Mouse (Mus musculus): ENCODE measurements around the gene Stk40. TPM values are rescaled to one million over a fixed set of nuclear protein-coding genes. Genes with fewer than 3 reads are reported as not detected.

Gene Stk40
- polyA plus RNA-seq, 1 experiment from 2014 or later = 26.7 TPM

DNA sequence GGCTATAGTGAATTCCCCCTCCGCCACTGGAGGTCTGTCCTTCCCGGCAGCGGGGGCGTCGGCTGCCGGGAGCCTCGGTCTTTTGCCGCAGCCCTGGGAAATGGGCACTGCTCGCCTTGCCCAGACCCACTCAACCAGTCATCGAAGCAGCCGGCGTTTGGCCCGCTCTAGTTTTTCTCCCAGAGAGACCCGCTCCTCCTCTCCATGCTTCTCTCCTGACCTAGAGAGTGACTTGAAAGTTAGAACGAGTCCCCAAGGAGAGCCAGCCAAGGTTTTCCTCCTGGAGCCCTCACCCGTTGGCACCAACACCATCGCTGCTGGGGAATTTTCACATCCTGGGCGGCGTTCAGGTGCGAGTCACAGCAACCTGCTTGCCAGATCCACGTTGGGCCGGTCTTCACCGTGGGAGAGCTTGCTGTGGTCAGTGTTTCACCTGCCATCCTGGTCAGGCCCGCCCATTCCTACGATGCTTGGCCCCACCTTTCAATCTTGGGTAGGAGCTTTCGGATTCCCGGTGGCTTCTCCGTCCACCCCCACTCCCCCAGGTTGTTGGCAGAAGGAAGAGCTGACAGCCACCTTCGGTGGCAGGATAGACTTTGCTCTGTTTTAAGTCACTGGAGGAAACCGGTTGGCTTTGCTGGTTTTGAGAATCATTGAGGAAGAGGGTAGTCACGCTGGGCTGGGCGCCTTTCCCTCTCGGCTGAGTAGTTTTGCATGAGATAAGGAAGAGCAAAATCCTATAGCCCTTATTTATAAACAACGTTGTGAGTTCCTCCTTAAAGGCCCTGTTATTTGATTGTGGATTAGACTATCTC, 711 bp downstream of the Stk40 start:
- WGBS = 2% methylated on average over 34 of the region's 34 CpGs
- no peaks in the 10 kb centered on the region for H3K27me3 ChIP-seq (replicated peaks; ENCODE audit: insufficient read depth, low read length)
- DNase-seq (ENCODE audit: low spot score) (peak; percentile 60), ATAC-seq (peak; percentile 0; the same call in 1 of the 2 replicates)
- H3K9me3 ChIP-seq (ENCODE audit: low read length) = no peaks in the 10 kb centered on the region
- H3K27ac ChIP-seq (ENCODE audit: low read length) = peak overlapping the region; percentile 97
- H3K4me3 ChIP-seq (ENCODE audit: low read depth, low read length) = peak overlapping the region; percentile 93
- H3K4me1 ChIP-seq (ENCODE audit: insufficient read depth, low read depth, low read length) = peaks cover 38% of the 10 kb centered on the region
- TF ChIP-seq CTCF (IDR thresholded peaks at IDR 0.05) (no peak), EP300 (IDR thresholded peaks at IDR 0.05) (no peak)
- peak overlapping the region; percentile 71 for H3K4me2 ChIP-seq (replicated peaks; ENCODE audit: low read depth, low read length)
- H3K9ac ChIP-seq (replicated peaks; ENCODE audit: low read depth) = peak overlapping the region; percentile 87
- H3K36me3 ChIP-seq (ENCODE audit: insufficient read depth, low read length) = no peaks in the 10 kb centered on the region

DNA sequence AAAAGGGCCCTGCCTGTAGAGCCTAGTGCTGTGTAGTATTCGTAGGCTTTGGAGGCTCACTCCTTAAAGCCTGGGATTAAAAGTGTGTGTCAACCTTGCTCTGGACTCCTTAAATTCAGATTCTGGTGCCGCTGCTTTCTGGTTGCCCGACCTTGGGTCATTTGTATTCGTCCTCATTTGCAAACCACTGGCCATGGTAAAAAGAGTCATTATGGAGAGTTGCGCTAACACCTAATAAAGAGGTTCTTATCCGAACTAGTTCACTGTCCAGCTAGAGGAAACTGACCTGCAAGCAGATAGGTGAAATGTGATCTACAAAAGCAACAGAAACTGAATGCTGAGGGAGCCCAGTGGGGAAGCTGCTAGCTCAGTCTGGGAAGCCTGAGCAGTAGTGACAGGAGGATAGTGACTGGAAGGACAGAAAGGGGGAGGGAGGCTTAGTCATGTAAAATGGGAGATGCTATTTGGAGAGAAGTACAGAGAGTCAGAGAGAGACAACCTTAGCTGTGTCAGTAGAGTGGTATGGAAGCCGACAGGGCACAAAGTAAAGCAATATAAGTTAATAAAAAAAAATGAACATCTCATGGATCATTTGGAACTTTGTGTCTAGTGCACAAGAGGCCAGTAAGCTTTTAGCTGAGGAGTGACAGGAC, 1.5 kb downstream of the Stk40 start:
- no peak for TF ChIP-seq CTCF (IDR thresholded peaks at IDR 0.05)
- TF ChIP-seq EP300 (IDR thresholded peaks at IDR 0.05) = no peak
- Histone ChIP-seq H3K4me2 (replicated peaks; ENCODE audit: low read depth, low read length) (peak overlapping the region; percentile 71), H3K4me1 (ENCODE audit: insufficient read depth, low read depth, low read length) (peaks cover 43% of the 10 kb centered on the region), H3K36me3 (ENCODE audit: insufficient read depth, low read length) (no peaks in the 10 kb centered on the region), H3K4me3 (ENCODE audit: low read depth, low read length) (peak overlapping the region; percentile 93; the same call in 1 of the 2 replicates), H3K27me3 (replicated peaks; ENCODE audit: insufficient read depth, low read length) (no peaks in the 10 kb centered on the region), H3K9ac (replicated peaks; ENCODE audit: low read depth) (peak overlapping the region; percentile 87; the same call in 1 of the 2 replicates), H3K9me3 (ENCODE audit: low read length) (no peaks in the 10 kb centered on the region), H3K27ac (ENCODE audit: low read length) (no peak overlapping the region)
- DNase-seq (ENCODE audit: low spot score) (no peak), ATAC-seq (no peak)
- 66% methylated on average over 7 of the region's 7 CpGs for WGBS

DNA sequence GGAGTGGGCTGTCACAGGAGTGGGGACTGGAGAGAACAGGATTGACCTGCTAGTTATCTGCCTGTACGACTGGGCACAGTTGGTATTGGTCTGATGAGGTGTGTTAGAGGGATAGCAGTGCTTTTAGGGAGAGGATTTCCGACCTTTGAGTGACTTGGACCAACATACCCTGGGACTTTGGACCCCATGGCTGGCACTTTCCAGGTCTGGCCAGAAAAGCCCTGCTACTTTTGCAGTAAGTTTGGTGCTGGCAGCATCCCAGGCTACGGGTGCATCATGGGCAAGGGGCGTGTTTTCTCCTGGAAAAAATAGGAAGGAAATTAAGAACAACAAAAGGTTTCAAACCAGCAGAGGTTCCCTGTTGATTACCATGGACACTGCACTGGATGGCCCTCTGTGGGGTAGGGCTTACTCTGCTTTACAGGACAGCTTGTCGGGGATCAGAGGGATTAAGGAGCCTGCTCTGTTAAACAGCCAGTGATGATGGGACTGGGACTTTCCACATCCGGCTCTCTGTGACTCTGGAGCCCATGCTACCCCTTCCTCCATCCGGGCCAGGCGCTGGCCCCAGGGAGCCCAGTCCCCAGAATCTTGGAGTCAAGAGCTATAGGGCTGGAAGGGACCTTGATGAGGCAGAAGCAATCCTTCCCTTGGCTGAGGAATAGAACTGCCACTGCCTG, 4.4 kb downstream of the Stk40 start:
- no peak overlapping the region for H3K4me3 ChIP-seq (ENCODE audit: low read depth, low read length)
- no peaks in the 10 kb centered on the region for H3K27me3 ChIP-seq (replicated peaks; ENCODE audit: insufficient read depth, low read length)
- DNase-seq (ENCODE audit: low spot score) (no peak), ATAC-seq (no peak)
- no peaks in the 10 kb centered on the region for H3K36me3 ChIP-seq (ENCODE audit: insufficient read depth, low read length)
- peaks cover 41% of the 10 kb centered on the region; the same call in 1 of the 2 replicates for H3K4me1 ChIP-seq (ENCODE audit: insufficient read depth, low read depth, low read length)
- 0 out of 2 replicates have a peak overlapping the region, but pooled peaks have one; percentile 7 for H3K27ac ChIP-seq (ENCODE audit: low read length)
- no peak overlapping the region for H3K9ac ChIP-seq (replicated peaks; ENCODE audit: low read depth)
- 59% methylated on average over 8 of the region's 8 CpGs for WGBS
- H3K9me3 ChIP-seq (ENCODE audit: low read length) = no peaks in the 10 kb centered on the region
- H3K4me2 ChIP-seq (replicated peaks; ENCODE audit: low read depth, low read length) = no peak overlapping the region
- TF ChIP-seq EP300 (IDR thresholded peaks at IDR 0.05) = no peak
- no peak for TF ChIP-seq CTCF (IDR thresholded peaks at IDR 0.05)

DNA sequence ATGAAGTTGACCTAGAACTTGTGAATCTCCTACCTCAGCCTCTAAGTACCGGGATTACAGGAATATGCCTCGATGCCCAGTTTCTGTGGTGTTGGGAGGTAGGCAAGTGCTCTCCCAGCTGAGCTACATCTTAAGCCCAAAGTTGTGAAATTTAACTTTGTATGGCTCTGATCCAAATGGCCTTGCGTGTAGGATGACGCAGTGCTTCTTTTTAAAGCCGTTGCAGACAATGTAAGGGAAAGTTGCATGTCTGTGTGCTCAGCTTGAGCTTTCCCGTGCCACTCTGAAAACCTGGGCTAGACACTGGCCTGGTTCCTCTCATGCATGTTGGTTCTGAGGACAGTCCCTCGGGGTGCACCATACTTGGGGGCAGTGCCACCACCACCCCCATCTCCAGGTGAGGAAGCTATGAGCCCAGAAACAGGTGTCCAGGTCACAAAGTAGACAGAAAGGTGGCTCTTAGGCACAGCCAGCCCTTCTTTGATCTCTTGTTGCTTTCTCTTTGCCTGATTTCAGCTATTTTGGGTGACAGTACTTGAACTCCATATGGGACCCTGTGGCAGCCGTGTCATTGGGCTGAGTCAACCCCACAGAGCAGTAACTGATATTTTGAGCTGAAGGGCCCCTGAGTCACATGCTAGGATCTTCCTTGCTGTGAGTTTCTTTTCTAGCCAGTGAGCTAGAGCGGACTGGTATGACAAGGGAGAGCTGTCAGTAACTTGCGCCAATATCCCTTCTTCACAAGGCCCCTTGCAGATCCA, 6.0 kb downstream of the Stk40 start:
- Histone ChIP-seq H3K36me3 (ENCODE audit: insufficient read depth, low read length) (no peaks in the 10 kb centered on the region), H3K27me3 (replicated peaks; ENCODE audit: insufficient read depth, low read length) (no peaks in the 10 kb centered on the region), H3K9ac (replicated peaks; ENCODE audit: low read depth) (no peak overlapping the region; the same call in 1 of the 2 replicates), H3K4me2 (replicated peaks; ENCODE audit: low read depth, low read length) (peak overlapping the region; percentile 44), H3K4me3 (ENCODE audit: low read depth, low read length) (no peak overlapping the region; the same call in 1 of the 2 replicates), H3K27ac (ENCODE audit: low read length) (peak overlapping the region; percentile 92), H3K9me3 (ENCODE audit: low read length) (no peaks in the 10 kb centered on the region), H3K4me1 (ENCODE audit: insufficient read depth, low read depth, low read length) (peaks cover 38% of the 10 kb centered on the region; the same call in 1 of the 2 replicates)
- TF ChIP-seq CTCF (IDR thresholded peaks at IDR 0.05) (no peak), EP300 (IDR thresholded peaks at IDR 0.05) (peak; percentile 61)
- DNase-seq (ENCODE audit: low spot score) (peak; percentile 93), ATAC-seq (peak; percentile 12)
- WGBS = 35% methylated on average over 10 of the region's 10 CpGs

DNA sequence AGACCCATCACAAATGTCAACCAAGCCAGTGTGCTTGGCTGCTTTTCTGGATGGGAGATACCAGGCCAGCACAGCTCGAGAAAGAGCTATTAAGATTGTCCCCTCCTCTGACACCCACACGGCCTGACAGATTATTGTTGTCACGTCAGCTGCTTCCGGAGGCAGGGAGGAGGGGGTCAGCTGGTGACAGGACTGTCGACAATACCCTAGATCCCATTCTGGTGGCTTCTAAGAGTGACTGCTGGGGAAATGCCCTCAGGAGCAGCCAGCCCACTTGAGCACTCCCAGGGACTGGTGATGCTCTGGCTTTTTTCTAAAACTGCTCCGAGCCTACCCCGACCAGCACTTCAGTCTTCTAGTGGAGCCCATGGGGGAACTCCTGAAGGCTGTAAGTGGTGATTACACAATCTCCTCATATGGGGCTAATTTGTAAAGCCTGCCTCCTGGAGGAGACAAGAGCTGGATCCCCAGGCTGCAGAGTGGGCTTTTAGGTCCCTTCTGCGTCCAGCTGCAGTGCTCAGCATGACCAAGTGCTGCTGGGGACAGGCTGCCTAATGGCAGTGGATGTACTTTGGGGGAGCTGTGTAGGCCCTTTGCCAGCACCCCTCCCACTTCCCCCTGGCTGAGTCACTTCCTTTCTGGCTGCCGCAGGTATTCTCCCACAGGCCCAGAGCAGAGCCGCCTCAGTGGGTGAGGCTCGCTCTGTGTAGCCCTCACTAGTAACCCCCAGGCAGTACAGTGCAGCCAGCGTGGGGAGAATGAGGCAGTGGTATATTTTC, 6.8 kb downstream of the Stk40 start:
- TF ChIP-seq EP300 (IDR thresholded peaks at IDR 0.05) (peak; percentile 78), CTCF (IDR thresholded peaks at IDR 0.05) (peak; percentile 63)
- peak; percentile 89 for ATAC-seq
- H3K9me3 ChIP-seq (ENCODE audit: low read length) = no peaks in the 10 kb centered on the region
- H3K4me3 ChIP-seq (ENCODE audit: low read depth, low read length) = peak overlapping the region; percentile 5; the same call in 1 of the 2 replicates
- peak overlapping the region; percentile 32; the same call in 1 of the 2 replicates for H3K9ac ChIP-seq (replicated peaks; ENCODE audit: low read depth)
- H3K27me3 ChIP-seq (replicated peaks; ENCODE audit: insufficient read depth, low read length) = no peaks in the 10 kb centered on the region
- peaks cover 31% of the 10 kb centered on the region; the same call in 1 of the 2 replicates for H3K4me1 ChIP-seq (ENCODE audit: insufficient read depth, low read depth, low read length)
- 2% methylated on average over 12 of the region's 12 CpGs for WGBS
- no peaks in the 10 kb centered on the region for H3K36me3 ChIP-seq (ENCODE audit: insufficient read depth, low read length)
- peak overlapping the region; percentile 44 for H3K4me2 ChIP-seq (replicated peaks; ENCODE audit: low read depth, low read length)
- H3K27ac ChIP-seq (ENCODE audit: low read length) = peak overlapping the region; percentile 92
- peak; percentile 92 for DNase-seq (ENCODE audit: low spot score)
